Comparison of ENCODE assay signal across 11 mouse cellular contexts in the genomic region with DNA sequence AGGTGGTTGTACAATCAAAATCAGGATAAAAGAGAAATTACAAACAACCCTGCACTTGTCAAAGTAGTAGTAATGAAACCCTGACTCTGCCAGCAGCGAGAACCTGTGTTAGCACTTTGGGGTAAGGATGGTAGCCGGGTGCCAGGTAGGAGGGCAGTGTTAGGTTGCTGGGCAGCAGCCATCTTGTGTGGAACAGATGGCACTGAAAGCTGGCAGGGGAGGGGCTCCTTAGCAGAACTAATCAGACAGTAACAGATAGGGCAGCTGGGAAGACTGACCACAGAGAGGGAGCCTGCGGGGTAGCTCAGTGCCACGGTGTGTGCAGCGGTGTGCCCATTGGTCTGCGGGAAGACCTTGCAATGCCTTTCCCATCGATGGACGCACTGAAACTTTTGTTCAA.
DNase-seq lines count a peak whose midpoint lies in the region; ATAC-seq and TF ChIP-seq lines count a peak whose summit lies in the region.
"Had no signal": no experiment of that assay in that cellular context is flagged by ENCODE, and none has a peak within 500 bp of the region (broad histone marks: within the 10 kb centered on the region; RNA-seq: fewer than 3 reads in every experiment).

No protein-coding gene starts in this region.

- peaks cover 16% of the 10 kb centered on the region for H3K4me1 ChIP-seq in cortical plate, adult 2 months (ENCODE audit: control insufficient read depth, insufficient read depth, low read length)
- H3K4me1 ChIP-seq in hindbrain, embryonic 15.5 days (replicated peaks), result peaks cover 24% of the 10 kb centered on the region
- peaks cover 26% of the 10 kb centered on the region for H3K4me1 ChIP-seq in neural tube, embryonic 13.5 days (replicated peaks)
- no peaks in the 10 kb centered on the region for H3K4me1 ChIP-seq in heart, adult 2 months (ENCODE audit: control insufficient read depth, insufficient read depth, low read length)
- H3K4me1 ChIP-seq in kidney, embryonic 14.5 days (ENCODE audit: control insufficient read depth, insufficient read depth, low read length), result no peaks in the 10 kb centered on the region

- H3K9ac ChIP-seq in hindbrain, embryonic 15.5 days, result no peak overlapping the region
- H3K9ac ChIP-seq in neural tube, embryonic 13.5 days, result no peak overlapping the region
- H3K9ac ChIP-seq in heart, adult 2 months (ENCODE audit: low read depth, low read length), result no peak overlapping the region
- H3K9ac ChIP-seq in kidney, embryonic 14.5 days (ENCODE audit: low read depth, low read length), result no peak overlapping the region

- peak overlapping the region; percentile 94 for H3K27ac ChIP-seq in left cerebral cortex, adult 2 months
- peak overlapping the region; percentile 95 for H3K27ac ChIP-seq in cortical plate, adult 2 months (ENCODE audit: insufficient read depth, low read length)
- H3K27ac ChIP-seq in hindbrain, embryonic 15.5 days (replicated peaks), result peak overlapping the region; percentile 53
- H3K27ac ChIP-seq in neural tube, embryonic 13.5 days (replicated peaks), result no peak overlapping the region
- H3K27ac ChIP-seq in heart, adult 2 months, result no peak overlapping the region
- H3K27ac ChIP-seq in kidney, embryonic 14.5 days (ENCODE audit: low read depth, low read length), result no peak overlapping the region

- no peaks in the 10 kb centered on the region for H3K27me3 ChIP-seq in hindbrain, embryonic 15.5 days
- no peaks in the 10 kb centered on the region for H3K27me3 ChIP-seq in neural tube, embryonic 13.5 days
- no peaks in the 10 kb centered on the region for H3K27me3 ChIP-seq in heart, adult 2 months (ENCODE audit: control insufficient read depth, insufficient read depth, low read length)
- no peaks in the 10 kb centered on the region for H3K27me3 ChIP-seq in kidney, embryonic 14.5 days (ENCODE audit: control insufficient read depth, insufficient read depth, low read length)

- no peak overlapping the region for H3K4me3 ChIP-seq in left cerebral cortex, adult 2 months
- H3K4me3 ChIP-seq in cortical plate, adult 2 months (ENCODE audit: insufficient read depth, low read length), result no peak overlapping the region
- H3K4me3 ChIP-seq in hindbrain, embryonic 15.5 days, result no peak overlapping the region
- H3K4me3 ChIP-seq in neural tube, embryonic 13.5 days, result no peak overlapping the region
- no peak overlapping the region for H3K4me3 ChIP-seq in heart, adult 2 months
- H3K4me3 ChIP-seq in kidney, embryonic 14.5 days (ENCODE audit: low read length), result no peak overlapping the region

- peak overlapping the region; percentile 19; the same call in 1 of the 2 replicates for H3K4me2 ChIP-seq in hindbrain, embryonic 15.5 days
- H3K4me2 ChIP-seq in neural tube, embryonic 13.5 days, result no peak overlapping the region
- H3K4me2 ChIP-seq in kidney, embryonic 14.5 days (replicated peaks; ENCODE audit: low read depth, low read length), result no peak overlapping the region

- DNase-seq in left cerebral cortex, adult 2 months (ENCODE audit: extremely low spot score in 1 of 2, low spot score in 2 of 2), result peak in 1 of 2 experiments; percentile 55
- no peak for DNase-seq in left cerebral cortex, adult 11 months (ENCODE audit: low spot score)
- DNase-seq in heart, adult 2 months, result no peak
- DNase-seq: B cell, adult 2 months; kidney, adult 8-10 months; lung, adult 18-20 months had no signal

- H3K9me3 ChIP-seq in hindbrain, embryonic 15.5 days, result no peaks in the 10 kb centered on the region
- no peaks in the 10 kb centered on the region for H3K9me3 ChIP-seq in neural tube, embryonic 13.5 days
- no peaks in the 10 kb centered on the region for H3K9me3 ChIP-seq in kidney, embryonic 14.5 days (ENCODE audit: control insufficient read depth, low read length)

- TF ChIP-seq POLR2A in cortical plate, adult 2 months (IDR thresholded peaks at IDR 0.05; ENCODE audit: extremely low read depth, insufficient read depth, low read length), result no peak
- TF ChIP-seq POLR2A in heart, adult 2 months (IDR thresholded peaks at IDR 0.05; ENCODE audit: insufficient read depth, low read depth, low read length), result no peak

- no peak for TF ChIP-seq EP300 in heart, adult 2 months (IDR thresholded peaks at IDR 0.05; ENCODE audit: insufficient read depth, low read depth, low read length)

- no peaks in the 10 kb centered on the region for H3K79me2 ChIP-seq in heart, adult 2 months (replicated peaks; ENCODE audit: control insufficient read depth, insufficient read depth, low read length)

- 38% methylated on average over 8 of the region's 8 CpGs for WGBS in hindbrain, embryonic 15.5 days
- 43% methylated on average over 8 of the region's 8 CpGs for WGBS in neural tube, embryonic 13.5 days
- WGBS in heart, adult 2 months, result 96% methylated on average over 8 of the region's 8 CpGs
- 93% methylated on average over 8 of the region's 8 CpGs for WGBS in kidney, embryonic 14.5 days

- ATAC-seq in hindbrain, embryonic 15.5 days (ENCODE audit: low FRiP score, low read depth), result peak; percentile 92
- peak; percentile 90 for ATAC-seq in neural tube, embryonic 13.5 days (ENCODE audit: low read depth)
- no peak for ATAC-seq in kidney, embryonic 14.5 days (ENCODE audit: low FRiP score, low TSS enrichment)
- no peak for ATAC-seq in erythroid progenitor cell, adult 5-6 weeks (replicated peaks; ENCODE audit: low FRiP score, poor library complexity, severe bottlenecking)

- TF ChIP-seq CTCF in left cerebral cortex, adult 2 months (IDR thresholded peaks at IDR 0.05), result no peak
- no peak for TF ChIP-seq CTCF in cortical plate, adult 2 months (IDR thresholded peaks at IDR 0.05; ENCODE audit: extremely low read depth, insufficient read depth, low read length)
- no peak for TF ChIP-seq CTCF in heart, adult 2 months (IDR thresholded peaks at IDR 0.05)

- H3K36me3 ChIP-seq in hindbrain, embryonic 15.5 days, result no peaks in the 10 kb centered on the region
- H3K36me3 ChIP-seq in neural tube, embryonic 13.5 days, result no peaks in the 10 kb centered on the region
- no peaks in the 10 kb centered on the region for H3K36me3 ChIP-seq in heart, adult 2 months (ENCODE audit: control insufficient read depth, insufficient read depth, low read length)
- no peaks in the 10 kb centered on the region for H3K36me3 ChIP-seq in kidney, embryonic 14.5 days (ENCODE audit: control insufficient read depth, insufficient read depth, low read length)

- intact Hi-C loops in left cerebral cortex, adult 2 months (cut with DNase I), result loop anchor here (5.0 to 10.0 kb wide), 3 partner anchors 215 to 518 kb away; no protein-coding TSS in a partner anchor
- intact Hi-C loops in heart, adult 2 months (cut with DNase I), result no loop called here

Comparison
In these comparisons a context has a peak if more than half of its experiments do, and no peak if none do; other contexts are left out.
1. H3K27ac ChIP-seq: peak in left cerebral cortex, adult 2 months (single experiment), cortical plate, adult 2 months (single experiment) and hindbrain, embryonic 15.5 days (single experiment); none in neural tube, embryonic 13.5 days (single experiment), heart, adult 2 months (single experiment) and kidney, embryonic 14.5 days (single experiment).
2. ATAC-seq: peak in hindbrain, embryonic 15.5 days (single experiment) and neural tube, embryonic 13.5 days (single experiment); none in kidney, embryonic 14.5 days (single experiment) and erythroid progenitor cell, adult 5-6 weeks (single experiment).